Mouse (Mus musculus) neural tube, embryonic 15.5 days (tissue): Measurements from ENCODE around the gene Olfr791. TPM values are rescaled to one million over a fixed set of nuclear protein-coding genes. Genes with fewer than 3 reads are reported as not detected.

Source experiments
- ATAC-seq: fragments of 200-750 bp; cut with Nextera tagmentation; 2 replicates; pipeline ENCODE4 v1.8.0; 2017; ENCODE audit warnings: mild to moderate bottlenecking, moderate TSS enrichment, moderate library complexity; ENCODE audit not compliant: low FRiP score
- H3K27ac ChIP-seq: fragments of 300-500 bp; sonication (generic); replicated peaks from 2 replicates; pipeline ENCODE4 v1.5.1; 2015; ENCODE audit warnings: mild to moderate bottlenecking, inconsistent platforms
- H3K27me3 ChIP-seq: fragments of 300-500 bp; sonication (generic); replicated peaks from 2 replicates; pipeline ENCODE4 v1.6.1; 2015; ENCODE audit warnings: inconsistent platforms
- H3K36me3 ChIP-seq: fragments of 300-500 bp; sonication (generic); 2 replicates; pipeline ENCODE4 v1.6.1; 2015; ENCODE audit warnings: inconsistent platforms
- H3K4me1 ChIP-seq: fragments of 300-500 bp; sonication (generic); 2 replicates; pipeline ENCODE4 v1.6.1; 2015; ENCODE audit warnings: inconsistent platforms
- H3K4me2 ChIP-seq: fragments of 300-500 bp; sonication (generic); 2 replicates; pipeline ENCODE4 v1.6.1; 2015; ENCODE audit warnings: inconsistent platforms, mild to moderate bottlenecking, moderate library complexity
- H3K4me3 ChIP-seq: fragments of 300-500 bp; sonication (generic); replicated peaks from 2 replicates; pipeline ENCODE4 v1.5.1; 2015; ENCODE audit warnings: mild to moderate bottlenecking, inconsistent platforms
- H3K9ac ChIP-seq: fragments of 300-500 bp; sonication (generic); replicated peaks from 2 replicates; pipeline ENCODE4 v1.6.1; 2015; ENCODE audit warnings: mild to moderate bottlenecking, inconsistent platforms
- H3K9me3 ChIP-seq: fragments of 300-500 bp; sonication (generic); replicated peaks from 2 replicates; pipeline ENCODE4 v1.6.1; 2016; ENCODE audit warnings: inconsistent platforms
- WGBS: fragments of 180-500 bp; shearing (Covaris S2); methylation state at CpG from one replicate; pipeline ENCODE4 v1.1.7; 2015; ENCODE audit warnings: mixed read lengths; 5-methylcytosine and 5-hydroxymethylcytosine counted together
- polyA plus RNA-seq: library from polyadenylated mRNA; unstranded; fragments of >200 nt; fragmentation: Nextera tagmentation; extraction: Ambion mirVana; gene quantifications from 2 replicates; pipeline ENCODE4 v1.2.1, GENCODE M21; 2015

The Olfr791 gene
- not detected in 2 replicates for polyA plus RNA-seq

DNA sequence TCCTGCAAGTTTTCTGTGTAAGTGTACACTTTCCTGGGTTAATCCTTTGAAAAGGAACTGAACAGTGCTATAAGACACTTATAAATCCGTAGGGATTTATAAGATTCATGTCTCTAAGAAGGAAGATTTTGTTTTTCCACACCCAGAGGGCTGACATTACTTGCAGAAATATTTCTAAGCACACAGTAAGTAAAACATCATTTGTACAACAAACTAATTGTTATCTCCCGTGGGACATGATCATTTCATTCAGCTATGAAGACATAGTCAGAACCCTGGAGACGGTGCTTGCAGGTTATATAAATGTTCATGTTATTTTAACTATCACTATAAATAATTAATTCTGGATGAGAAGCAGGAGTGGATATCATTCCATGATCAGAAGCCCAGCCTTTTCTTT is at the start of gene Olfr791:
Olfr791 (plus strand) TSS at position 301 of the 400 bp plus-strand sequence.
- Histone ChIP-seq H3K9me3 (no peaks in the 10 kb centered on the region), H3K36me3 (no peaks in the 10 kb centered on the region), H3K9ac (no peak within 1 kb of the TSS), H3K4me1 (no peaks in the 10 kb centered on the region), H3K27ac (no peak within 1 kb of the TSS), H3K27me3 (no peaks in the 10 kb centered on the region), H3K4me3 (no peak within 1 kb of the TSS), H3K4me2 (no peak within 1 kb of the TSS)
- WGBS, result 71% methylated on average over 3 of the region's 3 CpGs
- ATAC-seq, result no peak

DNA sequence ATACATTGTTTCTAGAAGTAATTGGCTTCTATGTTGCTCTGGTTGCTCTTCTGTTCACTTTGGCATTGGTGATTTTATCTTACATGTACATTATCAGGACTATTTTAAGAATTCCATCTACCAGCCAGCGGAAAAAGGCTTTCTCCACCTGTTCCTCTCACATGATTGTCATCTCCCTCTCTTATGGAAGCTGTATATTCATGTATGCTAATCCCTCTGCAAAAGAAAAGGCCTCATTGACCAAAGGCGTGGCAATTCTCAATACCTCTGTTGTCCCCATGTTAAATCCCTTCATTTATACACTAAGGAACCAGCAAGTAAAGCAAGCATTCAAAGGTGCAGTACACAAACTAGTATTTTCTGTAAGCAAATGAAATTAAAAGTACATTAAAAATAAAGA is 48.3 kb upstream of the Olfr791 start:
- no peaks in the 10 kb centered on the region for H3K27me3 ChIP-seq
- H3K36me3 ChIP-seq, result no peaks in the 10 kb centered on the region
- no peaks in the 10 kb centered on the region for H3K9me3 ChIP-seq
- H3K27ac ChIP-seq, result no peak overlapping the region
- 73% methylated on average over 2 of the region's 2 CpGs for WGBS
- H3K4me1 ChIP-seq, result no peaks in the 10 kb centered on the region
- no peak overlapping the region for H3K9ac ChIP-seq
- ATAC-seq, result no peak
- no peak overlapping the region for H3K4me3 ChIP-seq
- H3K4me2 ChIP-seq, result no peak overlapping the region

DNA sequence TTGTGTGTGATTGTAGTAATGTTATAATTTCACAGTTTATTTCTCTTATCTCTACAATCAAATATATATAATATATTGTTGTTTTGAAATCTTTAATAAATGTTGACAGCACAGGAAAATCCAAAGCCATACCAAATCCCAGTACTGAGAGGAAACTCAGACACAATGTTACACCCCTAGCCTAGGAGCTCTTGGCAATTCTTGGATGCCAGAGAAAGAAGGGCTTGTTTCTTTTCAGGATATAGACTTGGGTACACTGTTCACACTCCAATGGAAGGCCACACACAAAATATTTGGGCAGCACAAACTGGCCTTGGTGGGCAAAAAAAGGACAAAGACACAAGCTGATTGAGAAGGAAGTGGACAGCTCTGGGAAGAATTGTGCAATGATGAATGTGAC is 47.9 kb upstream of the Olfr791 start:
- Histone ChIP-seq H3K36me3 (no peaks in the 10 kb centered on the region), H3K4me3 (no peak overlapping the region), H3K4me2 (no peak overlapping the region), H3K4me1 (no peaks in the 10 kb centered on the region), H3K9ac (no peak overlapping the region), H3K27me3 (no peaks in the 10 kb centered on the region), H3K27ac (no peak overlapping the region), H3K9me3 (no peaks in the 10 kb centered on the region)
- no peak for ATAC-seq

DNA sequence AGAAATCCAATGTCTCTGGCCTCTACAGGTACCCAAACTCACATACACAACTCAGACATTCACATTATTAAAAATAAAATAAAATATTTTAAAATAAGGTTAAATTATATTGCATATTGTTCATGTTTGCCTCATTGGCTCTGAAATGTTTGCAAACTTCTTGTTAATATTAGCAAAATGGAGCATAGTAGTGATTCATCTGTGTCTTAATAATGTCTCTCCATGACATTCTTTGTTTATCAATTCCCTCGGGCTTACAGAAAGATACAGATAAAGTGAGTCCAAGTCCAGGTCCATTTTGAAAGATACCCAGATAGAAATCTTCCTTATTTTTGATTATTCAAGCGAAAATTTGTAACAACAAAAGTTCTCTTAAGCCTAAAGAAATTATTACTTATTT is 37.1 kb upstream of the Olfr791 start, which contains the start of gene Olfr789:
Olfr789 (plus strand) TSS at position 301 of the 400 bp plus-strand sequence.
- no peak within 1 kb of the TSS for H3K4me2 ChIP-seq
- WGBS, result 78% methylated on average over 2 of the region's 2 CpGs
- H3K36me3 ChIP-seq, result no peaks in the 10 kb centered on the region
- H3K27ac ChIP-seq, result no peak within 1 kb of the TSS
- no peak for ATAC-seq
- H3K4me3 ChIP-seq, result no peak within 1 kb of the TSS
- no peaks in the 10 kb centered on the region for H3K4me1 ChIP-seq
- H3K9me3 ChIP-seq, result no peaks in the 10 kb centered on the region
- H3K9ac ChIP-seq, result no peak within 1 kb of the TSS
- no peaks in the 10 kb centered on the region for H3K27me3 ChIP-seq

DNA sequence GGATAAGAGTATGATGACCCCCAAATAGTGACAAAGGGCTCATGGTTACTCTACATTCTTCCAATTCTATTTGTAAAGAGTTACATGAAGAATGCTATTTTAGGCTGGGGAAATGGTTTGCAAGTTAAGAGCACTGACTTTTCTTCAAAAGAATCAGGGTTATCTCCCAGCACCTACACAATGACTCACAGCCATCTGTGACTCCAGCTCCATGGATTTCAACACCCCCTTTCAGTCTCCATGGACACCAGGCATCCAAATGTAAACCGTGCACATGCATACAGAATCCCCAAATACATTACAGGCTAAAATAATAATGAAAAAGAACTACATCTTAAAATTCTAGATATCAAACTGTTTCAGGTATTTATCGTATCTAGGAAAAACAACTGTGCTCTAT is 31.5 kb upstream of the Olfr791 start:
- no peak overlapping the region for H3K4me2 ChIP-seq

DNA sequence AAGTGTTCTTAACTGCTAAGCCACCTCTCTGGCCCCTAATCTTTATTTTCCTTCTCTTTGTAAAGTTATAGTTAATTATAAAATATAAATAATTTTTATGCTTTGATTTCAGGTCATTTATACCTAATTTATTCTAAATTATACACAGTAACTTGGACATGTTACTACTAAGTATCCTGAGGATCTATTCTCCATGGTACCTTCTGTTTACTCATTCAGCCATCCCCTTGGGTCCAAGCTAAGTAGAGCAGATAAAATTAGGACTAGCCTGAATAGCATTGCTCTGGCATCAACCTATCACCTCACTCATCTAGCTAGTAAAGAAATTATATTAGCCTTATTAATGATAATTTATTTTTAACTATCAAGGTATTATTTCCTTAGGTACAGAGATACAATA is 23.4 kb upstream of the Olfr791 start, which contains the start of gene Olfr790:
Olfr790 (plus strand) TSS at position 301 of the 400 bp plus-strand sequence.
- Histone ChIP-seq H3K4me3 (no peak within 1 kb of the TSS), H3K4me1 (no peaks in the 10 kb centered on the region), H3K9ac (no peak within 1 kb of the TSS), H3K4me2 (no peak within 1 kb of the TSS), H3K36me3 (no peaks in the 10 kb centered on the region), H3K27ac (no peak within 1 kb of the TSS), H3K9me3 (no peaks in the 10 kb centered on the region), H3K27me3 (no peaks in the 10 kb centered on the region)
- ATAC-seq, result no peak

More for the DNA sequence above, 31.5 kb upstream of the Olfr791 start:
- Histone ChIP-seq H3K9ac (no peak overlapping the region), H3K4me1 (no peaks in the 10 kb centered on the region), H3K36me3 (no peaks in the 10 kb centered on the region), H3K4me3 (no peak overlapping the region), H3K27ac (no peak overlapping the region), H3K27me3 (no peaks in the 10 kb centered on the region), H3K9me3 (no peaks in the 10 kb centered on the region)
- ATAC-seq, result no peak
- 81% methylated on average over 2 of the region's 2 CpGs for WGBS

DNA sequence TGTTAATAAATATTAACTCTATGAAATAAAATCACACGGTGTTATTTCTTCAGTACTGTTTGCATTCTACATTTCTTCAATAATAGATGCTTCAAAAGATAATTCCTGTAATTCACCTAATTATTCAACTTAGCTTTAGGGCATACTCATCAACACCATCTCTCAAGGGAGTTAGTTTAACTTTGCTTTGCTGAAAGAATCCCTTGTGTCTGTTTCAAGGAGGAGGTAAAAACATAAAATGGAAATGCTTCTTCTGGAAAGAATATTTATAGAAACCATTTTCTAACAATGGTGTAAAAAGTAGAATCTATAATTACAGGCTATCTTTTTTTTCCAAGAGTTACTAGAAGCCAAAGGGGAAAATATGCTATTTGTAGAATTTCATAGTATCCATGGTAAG is 17.3 kb downstream of the Olfr791 start, which contains the start of gene Olfr792:
Olfr792 (plus strand) TSS at position 301 of the 400 bp plus-strand sequence.
- H3K4me2 ChIP-seq, result no peak within 1 kb of the TSS
- no peak for ATAC-seq
- H3K27ac ChIP-seq, result no peak within 1 kb of the TSS
- WGBS, result 80% methylated on average over 1 of the region's 1 CpGs
- H3K36me3 ChIP-seq, result no peaks in the 10 kb centered on the region
- no peaks in the 10 kb centered on the region for H3K27me3 ChIP-seq
- H3K9me3 ChIP-seq, result no peaks in the 10 kb centered on the region
- no peak within 1 kb of the TSS for H3K9ac ChIP-seq
- no peak within 1 kb of the TSS for H3K4me3 ChIP-seq
- H3K4me1 ChIP-seq, result no peaks in the 10 kb centered on the region

DNA sequence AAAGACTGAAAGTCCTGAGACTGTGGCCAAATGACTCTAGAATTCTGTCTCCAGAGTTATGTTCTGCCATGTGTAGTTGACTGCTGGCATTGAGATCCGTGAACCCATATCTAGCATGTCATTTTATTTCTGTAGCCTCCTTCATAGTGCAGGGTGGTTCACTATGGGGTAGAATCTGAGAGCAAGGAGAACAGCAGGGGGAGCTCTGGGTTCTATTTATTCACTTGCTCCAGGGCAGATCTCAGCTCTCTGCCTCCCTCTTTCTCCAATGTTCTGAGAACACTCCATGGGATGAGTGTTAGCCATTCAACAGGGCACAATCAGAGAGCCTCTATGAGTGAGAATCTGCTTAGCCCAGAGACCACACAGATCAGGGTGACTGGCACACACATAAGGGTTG is 27.8 kb downstream of the Olfr791 start:
- H3K9me3 ChIP-seq, result 0 out of 2 replicates have a peak, but pooled peaks cover under 1% of the 10 kb centered on the region
- no peak overlapping the region for H3K27ac ChIP-seq
- H3K4me3 ChIP-seq, result no peak overlapping the region
- H3K4me2 ChIP-seq, result no peak overlapping the region
- H3K27me3 ChIP-seq, result no peaks in the 10 kb centered on the region
- H3K4me1 ChIP-seq, result no peaks in the 10 kb centered on the region
- ATAC-seq, result no peak
- H3K9ac ChIP-seq, result no peak overlapping the region
- WGBS, result 48% methylated on average over 1 of the region's 1 CpGs
- no peaks in the 10 kb centered on the region for H3K36me3 ChIP-seq

DNA sequence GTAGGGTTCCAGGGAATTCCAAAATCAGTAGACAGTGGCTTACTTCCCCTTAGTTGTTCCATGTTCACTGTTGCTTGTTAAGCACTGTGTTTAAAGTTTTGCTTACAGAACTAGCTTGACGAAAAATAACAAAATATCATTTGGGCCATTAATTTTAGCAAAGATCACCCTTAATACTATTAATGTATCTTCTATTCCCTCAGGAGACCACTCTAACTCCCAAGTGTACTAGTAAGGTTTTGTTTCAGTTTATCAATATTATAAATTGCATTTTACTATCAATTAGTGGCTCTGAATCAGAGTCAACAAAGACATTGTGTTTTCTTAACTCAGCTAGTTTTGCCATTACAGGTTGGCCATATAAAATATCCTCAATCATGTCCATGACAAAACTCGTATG is 45.8 kb downstream of the Olfr791 start, which contains the start of gene Olfr794:
Olfr794 (plus strand) TSS at position 301 of the 400 bp plus-strand sequence.
- no peaks in the 10 kb centered on the region for H3K27me3 ChIP-seq
- H3K4me3 ChIP-seq, result no peak within 1 kb of the TSS
- no peak within 1 kb of the TSS for H3K4me2 ChIP-seq
- 87% methylated on average over 2 of the region's 2 CpGs for WGBS
- H3K4me1 ChIP-seq, result no peaks in the 10 kb centered on the region
- no peaks in the 10 kb centered on the region for H3K36me3 ChIP-seq
- no peak within 1 kb of the TSS for H3K27ac ChIP-seq
- no peak within 1 kb of the TSS for H3K9ac ChIP-seq
- no peak for ATAC-seq
- H3K9me3 ChIP-seq, result no peaks in the 10 kb centered on the region

DNA sequence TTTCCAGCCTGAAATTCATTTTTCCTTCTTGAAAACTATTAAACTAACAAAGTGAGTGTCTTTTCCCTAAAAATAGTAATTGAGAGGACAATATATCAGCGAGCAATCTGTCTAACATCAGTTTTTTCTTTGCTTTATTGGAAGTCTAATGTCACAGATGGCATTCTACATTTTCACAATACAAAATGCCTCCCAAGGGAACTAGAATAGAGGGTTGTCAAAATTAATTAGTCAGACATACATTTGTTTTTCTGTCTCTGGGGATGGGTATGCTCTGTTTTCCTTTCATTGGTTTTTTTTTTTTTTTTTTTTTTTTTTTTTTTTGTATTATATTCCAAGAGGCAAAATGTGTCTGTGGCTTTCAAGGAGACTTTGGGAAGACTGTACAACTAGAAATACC is 55.5 kb downstream of the Olfr791 start:
- Histone ChIP-seq H3K4me2 (no peak overlapping the region), H3K4me1 (no peaks in the 10 kb centered on the region), H3K27me3 (no peaks in the 10 kb centered on the region), H3K27ac (no peak overlapping the region), H3K4me3 (no peak overlapping the region), H3K9ac (no peak overlapping the region), H3K9me3 (no peaks in the 10 kb centered on the region), H3K36me3 (no peaks in the 10 kb centered on the region)
- ATAC-seq, result no peak
- WGBS, result 46% methylated on average over 1 of the region's 1 CpGs
